Mouse (Mus musculus): ENCODE data around the gene Otud7a.

DNA sequence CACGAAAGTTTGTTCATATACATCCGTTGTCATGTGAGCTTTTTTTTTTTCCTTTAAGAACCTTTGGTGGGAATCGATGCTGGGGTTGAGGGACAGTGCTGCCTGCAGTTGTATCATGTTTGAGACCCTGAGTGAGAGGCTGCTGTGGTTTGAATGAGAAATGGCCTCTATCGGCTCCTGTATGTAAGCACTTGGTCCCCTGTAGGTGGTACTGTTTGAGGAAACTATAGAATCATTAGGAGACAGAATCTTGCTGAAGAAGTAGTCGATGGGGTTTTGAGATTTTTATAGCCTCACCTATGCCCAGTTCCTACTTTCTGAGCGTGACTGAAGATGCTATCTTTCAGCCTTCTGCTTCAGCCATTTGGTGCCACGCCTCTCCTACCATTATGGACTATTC, 354.8 kb downstream of the Otud7a start:
- no peak for TF ChIP-seq CTCF (IDR thresholded peaks at IDR 0.05; ENCODE audit: borderline replicate concordance, extremely low read depth, insufficient read depth, insufficient read length)
- no peak for TF ChIP-seq POLR2A (IDR thresholded peaks at IDR 0.05; ENCODE audit: borderline replicate concordance, extremely low read depth, insufficient read depth, insufficient read length, poor library complexity, severe bottlenecking)

Data from brain, embryonic 14.5 days (tissue).